Mouse (Mus musculus) bone marrow, adult 2 months (tissue): Measurements from ENCODE around the gene Paqr9.
"Not testable (repeated sequence)": the region's sequence is repeated elsewhere in the genome, so short reads cannot be mapped to it uniquely, and the experiment has no call there.

Experiments used
- CTCF ChIP-seq: fragments of 200-500 bp; IDR thresholded peaks from 2 replicates; pipeline ENCODE4 v1.5.1; 2011; ENCODE audit warnings: low read length, control low read depth; ENCODE audit not compliant: control insufficient read depth, insufficient read depth
- POLR2A ChIP-seq: fragments of 200-500 bp; IDR thresholded peaks from 2 replicates; pipeline ENCODE4 v1.6.1; 2011; ENCODE audit warnings: low read depth, mild to moderate bottlenecking, control low read depth, low read length, borderline replicate concordance; ENCODE audit not compliant: control insufficient read depth

- not testable (repeated sequence) for TF ChIP-seq CTCF, POLR2A
These were observed 45.1 kb upstream of the Paqr9 start for GRCm38 (mm10) chr9:95514361-95514760.
